Mouse (Mus musculus) left cerebral cortex, postnatal 4 days (tissue): ENCODE data around the gene Gstp3. TPM values are rescaled to one million over a fixed set of nuclear protein-coding genes. Genes with fewer than 3 reads are reported as not detected.
A peak's percentile ranks its signal among the peaks of the same experiment; 100 is the strongest.

Experiments used
- DNase-seq: peaks from one replicate; pipeline ENCODE4 v3.0.0-alpha.2; 2022
- intact Hi-C: fragments of 180-260 bp; cut with DNase I; formaldehyde crosslinking; loops from one replicate; pipeline ENCODE4 v1.15.1; 2025
- total RNA-seq, 2 experiments: library from RNA; stranded (reverse); gene quantifications; 2 replicates each; pipeline ENCODE4 v1.2.3; 2021

Gstp3 gene
- total RNA-seq, 2 experiments from 2014 or later, result not detected

- intact Hi-C loops, result loop anchor here (10.0 kb wide), 1 partner anchor 202 kb away; the partner anchor contains the start of genes AC109138.7 and Clcf1
- peak; percentile 96 for DNase-seq
Measured at GRCm38 (mm10) chr19:4012432-4013022, 46.8 kb downstream of the Gstp3 start, which contains the start of gene Ndufv1. Gene Ndufv1, minus strand, starts transcription at chr19:4012806.

- no peak for DNase-seq
- intact Hi-C loops, result loop anchor here (10.0 kb wide), 1 partner anchor 204 kb away; the partner anchor contains the start of genes AC109138.7 and Clcf1
Measured at GRCm38 (mm10) chr19:4011086-4011485, 48.3 kb downstream of the Gstp3 start.

Other genes with a start within 250 kb of the Gstp3 start
- 100 to 1,000 TPM in 1 of 2 experiments, 10 to 100 TPM in 1; 88.7 to 104 TPM for gene Chka, start 207.8 kb downstream of the Gstp3 start, total RNA-seq
- 10 to 100 TPM; 24.0 to 27.9 TPM for gene Tcirg1, start 152.4 kb downstream of the Gstp3 start, total RNA-seq
- 100 to 1,000 TPM in 1 of 2 experiments, 10 to 100 TPM in 1; 94.0 to 102 TPM for gene Ndufs8, start 146.8 kb downstream of the Gstp3 start, total RNA-seq
- 1 to 10 TPM; 1.5 to 1.9 TPM for gene Aldh3b1, start 129.8 kb downstream of the Gstp3 start, total RNA-seq
- 1 to 10 TPM; 6.4 to 8.9 TPM for gene Unc93b1, start 124.4 kb downstream of the Gstp3 start, total RNA-seq
- gene Aldh3b3, start 100.9 kb downstream of the Gstp3 start, total RNA-seq, result not detected
- under 1 TPM; 0.40 to 0.64 TPM for gene Aldh3b2, start 87.2 kb downstream of the Gstp3 start, total RNA-seq
- gene Acy3, start 73.0 kb downstream of the Gstp3 start, total RNA-seq, result 1 to 10 TPM; 1.4 to 1.6 TPM
- gene Tbx10, start 66.8 kb downstream of the Gstp3 start, total RNA-seq, result not detected
- gene Nudt8, start 59.0 kb downstream of the Gstp3 start, total RNA-seq, result 10 to 100 TPM; 14.6 to 14.8 TPM
- gene Gm49405, start 58.9 kb downstream of the Gstp3 start, total RNA-seq, result 1 to 10 TPM; 4.1 to 4.8 TPM
- gene Doc2g, start 56.3 kb downstream of the Gstp3 start, total RNA-seq, result 1 to 10 TPM; 8.3 to 9.4 TPM
- gene Ndufv1, start 46.8 kb downstream of the Gstp3 start, total RNA-seq, result 100 to 1,000 TPM; 185 to 196 TPM
- gene Gstp1, start 21.6 kb downstream of the Gstp3 start, total RNA-seq, result 100 to 1,000 TPM; 288 to 297 TPM
- 10 to 100 TPM; 27.2 to 31.6 TPM for gene Gstp2, start 13.5 kb downstream of the Gstp3 start, total RNA-seq
- gene Cabp2, start 22.0 kb upstream of the Gstp3 start, total RNA-seq, result not detected
- gene Cdk2ap2, start 37.6 kb upstream of the Gstp3 start, total RNA-seq, result 10 to 100 TPM; 27.5 to 28.3 TPM
- gene Pitpnm1, start 40.4 kb upstream of the Gstp3 start, total RNA-seq, result 100 to 1,000 TPM; 185 to 187 TPM
- gene Aip, start 66.3 kb upstream of the Gstp3 start, total RNA-seq, result 10 to 100 TPM; 54.8 to 64.8 TPM
- gene Gpr152, start 80.2 kb upstream of the Gstp3 start, total RNA-seq, result not detected
- not detected for gene Cabp4, start 84.5 kb upstream of the Gstp3 start, total RNA-seq
- 100 to 1,000 TPM in 1 of 2 experiments, 10 to 100 TPM in 1; 92.6 to 107 TPM for gene Coro1b, start 89.0 kb upstream of the Gstp3 start, total RNA-seq
- gene Ptprcap, start 94.0 kb upstream of the Gstp3 start, total RNA-seq, result 1 to 10 TPM; 1.2 to 1.6 TPM
- gene Rps6kb2, start 103.8 kb upstream of the Gstp3 start, total RNA-seq, result 10 to 100 TPM; 38.1 to 39.2 TPM
- 1 to 10 TPM; 2.4 to 3.1 TPM for gene Carns1, start 115.9 kb upstream of the Gstp3 start, total RNA-seq
- gene Tbc1d10c, start 131.7 kb upstream of the Gstp3 start, total RNA-seq, result 1 to 10 TPM; 2.1 to 2.4 TPM
- gene Ppp1ca, start 132.5 kb upstream of the Gstp3 start, total RNA-seq, result 100 to 1,000 TPM; 318 to 333 TPM
- gene Rad9a, start 142.1 kb upstream of the Gstp3 start, total RNA-seq, result 10 to 100 TPM in 1 of 2 experiments, 1 to 10 TPM in 1; 9.8 to 10.6 TPM
- gene Clcf1, start 154.7 kb upstream of the Gstp3 start, total RNA-seq, result 1 to 10 TPM; 1.2 to 1.3 TPM
- gene AC109138.7, start 154.8 kb upstream of the Gstp3 start, total RNA-seq, result not detected
- gene Pold4, start 172.3 kb upstream of the Gstp3 start, total RNA-seq, result 10 to 100 TPM; 11.3 to 11.9 TPM
- gene Ssh3, start 209.6 kb upstream of the Gstp3 start, total RNA-seq, result 10 to 100 TPM; 71.0 to 74.6 TPM
- 10 to 100 TPM; 98.4 to 99.3 TPM for gene Ankrd13d, start 223.6 kb upstream of the Gstp3 start, total RNA-seq
- 100 to 1,000 TPM; 143 to 167 TPM for gene Grk2, start 246.7 kb upstream of the Gstp3 start, total RNA-seq